Mouse (Mus musculus) liver, embryonic 13.5 days (tissue): Measurements from ENCODE around the gene Pfdn6. TPM values are rescaled to one million over a fixed set of nuclear protein-coding genes. Genes with fewer than 3 reads are reported as not detected.
A peak's percentile ranks its signal among the peaks of the same experiment; 100 is the strongest.

Experiments
- ATAC-seq: fragments of 200-750 bp; cut with Nextera tagmentation; 2 replicates; pipeline ENCODE4 v1.8.0; 2017; ENCODE audit warnings: low read depth, mild to moderate bottlenecking, moderate number of reproducible peaks, moderate library complexity
- DNase-seq: peaks from one replicate; pipeline ENCODE4 v3.0.0; 2022
- H3K27ac ChIP-seq: fragments of 300-500 bp; sonication (generic); 2 replicates; pipeline ENCODE4 v1.5.1; 2015; ENCODE audit warnings: moderate library complexity, mild to moderate bottlenecking, inconsistent platforms
- H3K27me3 ChIP-seq: fragments of 300-500 bp; sonication (generic); 2 replicates; pipeline ENCODE4 v1.6.1; 2015; ENCODE audit warnings: mild to moderate bottlenecking, inconsistent platforms
- H3K36me3 ChIP-seq: fragments of 300-500 bp; sonication (generic); 2 replicates; pipeline ENCODE4 v1.6.1; 2015; ENCODE audit warnings: mild to moderate bottlenecking, inconsistent platforms
- H3K4me1 ChIP-seq: fragments of 300-500 bp; sonication (generic); replicated peaks from 2 replicates; pipeline ENCODE4 v1.6.1; 2015; ENCODE audit warnings: inconsistent platforms
- H3K4me2 ChIP-seq: fragments of 300-500 bp; sonication (generic); 2 replicates; pipeline ENCODE4 v1.6.1; 2015; ENCODE audit warnings: inconsistent platforms, mild to moderate bottlenecking, moderate library complexity
- H3K4me3 ChIP-seq: fragments of 300-500 bp; sonication (generic); replicated peaks from 2 replicates; pipeline ENCODE4 v1.5.1; 2015; ENCODE audit warnings: mild to moderate bottlenecking, inconsistent platforms
- H3K9ac ChIP-seq: fragments of 300-500 bp; sonication (generic); 2 replicates; pipeline ENCODE4 v1.6.1; 2015; ENCODE audit warnings: mild to moderate bottlenecking, inconsistent platforms
- H3K9me3 ChIP-seq: fragments of 300-500 bp; sonication (generic); replicated peaks from 2 replicates; pipeline ENCODE4 v1.6.1; 2016; ENCODE audit warnings: inconsistent platforms
- WGBS: fragments of 180-500 bp; shearing (Covaris S2); methylation state at CpG from one replicate; pipeline ENCODE4 v1.1.7; 2015; ENCODE audit not compliant: insufficient replicate concordance; 5-methylcytosine and 5-hydroxymethylcytosine counted together
- polyA plus RNA-seq: library from polyadenylated mRNA; unstranded; fragments of >200 nt; fragmentation: Nextera tagmentation; extraction: Ambion mirVana; gene quantifications from 2 replicates; pipeline ENCODE4 v1.2.1, GENCODE M21; 2015

Gene Pfdn6
- polyA plus RNA-seq, 1 experiment from 2014 or later, result 153 TPM

GRCm38 (mm10) chr17:33968927-33969326 is 28.8 kb upstream of the Pfdn6 start:
- Histone ChIP-seq H3K4me2 (no peak overlapping the region), H3K9me3 (no peaks in the 10 kb centered on the region), H3K4me1 (peaks cover 12% of the 10 kb centered on the region), H3K9ac (no peak overlapping the region), H3K4me3 (no peak overlapping the region), H3K27ac (no peak overlapping the region), H3K36me3 (peaks cover 23% of the 10 kb centered on the region), H3K27me3 (no peaks in the 10 kb centered on the region)
- no peak for DNase-seq
- 21% methylated on average over 5 of the region's 5 CpGs for WGBS
- peak; percentile 55 for ATAC-seq

- 2% methylated on average over 9 of the region's 9 CpGs for WGBS
- no peak overlapping the region for H3K27ac ChIP-seq
- no peaks in the 10 kb centered on the region for H3K27me3 ChIP-seq
- H3K36me3 ChIP-seq, result peaks cover 28% of the 10 kb centered on the region
- DNase-seq, result peak; percentile 74
- no peak overlapping the region for H3K4me3 ChIP-seq
- no peak overlapping the region for H3K4me2 ChIP-seq
- no peak overlapping the region for H3K9ac ChIP-seq
- no peaks in the 10 kb centered on the region for H3K9me3 ChIP-seq
- H3K4me1 ChIP-seq, result peaks cover 8% of the 10 kb centered on the region
- ATAC-seq, result peak; percentile 68
Measured at GRCm38 (mm10) chr17:33968489-33968888, 28.3 kb upstream of the Pfdn6 start.

- DNase-seq (no peak), ATAC-seq (no peak)
- H3K27me3 ChIP-seq, result no peaks in the 10 kb centered on the region
- H3K4me2 ChIP-seq, result no peak overlapping the region
- H3K27ac ChIP-seq, result no peak overlapping the region
- H3K9me3 ChIP-seq, result no peaks in the 10 kb centered on the region
- WGBS, result 83% methylated on average over 16 of the region's 16 CpGs
- 0 out of 2 replicates have a peak, but pooled peaks cover 3% of the 10 kb centered on the region for H3K4me1 ChIP-seq
- H3K36me3 ChIP-seq, result peaks cover 53% of the 10 kb centered on the region
- no peak overlapping the region for H3K4me3 ChIP-seq
- H3K9ac ChIP-seq, result no peak overlapping the region
Measured at GRCm38 (mm10) chr17:33965846-33966550, 25.9 kb upstream of the Pfdn6 start.

- H3K9me3 ChIP-seq, result no peaks in the 10 kb centered on the region
- DNase-seq (no peak), ATAC-seq (no peak)
- H3K36me3 ChIP-seq, result peaks cover 60% of the 10 kb centered on the region
- WGBS, result 84% methylated on average over 17 of the region's 17 CpGs
- no peak overlapping the region for H3K4me2 ChIP-seq
- H3K9ac ChIP-seq, result no peak overlapping the region
- H3K27me3 ChIP-seq, result no peaks in the 10 kb centered on the region
- H3K4me1 ChIP-seq, result 0 out of 2 replicates have a peak, but pooled peaks cover 3% of the 10 kb centered on the region
- no peak overlapping the region for H3K4me3 ChIP-seq
- H3K27ac ChIP-seq, result no peak overlapping the region
Measured at GRCm38 (mm10) chr17:33965082-33965845, 25.1 kb upstream of the Pfdn6 start.

GRCm38 (mm10) chr17:33962876-33963275 is 22.7 kb upstream of the Pfdn6 start:
- H3K27ac ChIP-seq, result no peak overlapping the region
- no peak overlapping the region for H3K4me3 ChIP-seq
- peaks cover 84% of the 10 kb centered on the region for H3K36me3 ChIP-seq
- H3K27me3 ChIP-seq, result no peaks in the 10 kb centered on the region
- H3K4me1 ChIP-seq, result peaks cover 2% of the 10 kb centered on the region; the same call in 1 of the 2 replicates
- DNase-seq (no peak), ATAC-seq (no peak)
- H3K4me2 ChIP-seq, result no peak overlapping the region
- 78% methylated on average over 7 of the region's 7 CpGs for WGBS
- no peak overlapping the region for H3K9ac ChIP-seq
- no peaks in the 10 kb centered on the region for H3K9me3 ChIP-seq

- no peak overlapping the region for H3K9ac ChIP-seq
- DNase-seq (no peak), ATAC-seq (no peak)
- H3K27me3 ChIP-seq, result no peaks in the 10 kb centered on the region
- WGBS, result 78% methylated on average over 15 of the region's 15 CpGs
- no peak overlapping the region for H3K4me3 ChIP-seq
- no peak overlapping the region for H3K4me2 ChIP-seq
- H3K9me3 ChIP-seq, result no peaks in the 10 kb centered on the region
- no peak overlapping the region for H3K27ac ChIP-seq
- peaks cover 18% of the 10 kb centered on the region for H3K4me1 ChIP-seq
- H3K36me3 ChIP-seq, result peaks cover 68% of the 10 kb centered on the region
Measured at GRCm38 (mm10) chr17:33959948-33960347, 19.8 kb upstream of the Pfdn6 start.

GRCm38 (mm10) chr17:33959135-33959534 is 19.0 kb upstream of the Pfdn6 start:
- no peaks in the 10 kb centered on the region for H3K27me3 ChIP-seq
- no peak overlapping the region for H3K4me3 ChIP-seq
- no peak overlapping the region for H3K9ac ChIP-seq
- WGBS, result 90% methylated on average over 13 of the region's 13 CpGs
- ATAC-seq (no peak), DNase-seq (no peak)
- peaks cover 25% of the 10 kb centered on the region for H3K4me1 ChIP-seq
- H3K27ac ChIP-seq, result no peak overlapping the region
- H3K36me3 ChIP-seq, result peaks cover 71% of the 10 kb centered on the region
- H3K9me3 ChIP-seq, result no peaks in the 10 kb centered on the region
- H3K4me2 ChIP-seq, result no peak overlapping the region

- peaks cover 71% of the 10 kb centered on the region for H3K36me3 ChIP-seq
- ATAC-seq, result no peak
- WGBS, result 93% methylated on average over 11 of the region's 11 CpGs
Measured at GRCm38 (mm10) chr17:33958451-33958850, 18.3 kb upstream of the Pfdn6 start.

GRCm38 (mm10) chr17:33957493-33957892 is 17.4 kb upstream of the Pfdn6 start:
- H3K4me3 ChIP-seq, result 0 out of 2 replicates have a peak overlapping the region, but pooled peaks have one; percentile 2
- no peaks in the 10 kb centered on the region for H3K27me3 ChIP-seq
- 77% methylated on average over 6 of the region's 6 CpGs for WGBS
- DNase-seq (no peak), ATAC-seq (no peak)
- no peak overlapping the region for H3K27ac ChIP-seq
- H3K4me1 ChIP-seq, result peaks cover 42% of the 10 kb centered on the region
- peak overlapping the region; percentile 86 for H3K4me2 ChIP-seq
- H3K36me3 ChIP-seq, result peaks cover 71% of the 10 kb centered on the region
- H3K9ac ChIP-seq, result no peak overlapping the region
- H3K9me3 ChIP-seq, result no peaks in the 10 kb centered on the region

More at GRCm38 (mm10) chr17:33958451-33958850, 18.3 kb upstream of the Pfdn6 start:
- no peak overlapping the region for H3K4me3 ChIP-seq
- no peak overlapping the region for H3K4me2 ChIP-seq
- no peak overlapping the region for H3K27ac ChIP-seq
- no peaks in the 10 kb centered on the region for H3K27me3 ChIP-seq
- no peak for DNase-seq
- H3K9me3 ChIP-seq, result no peaks in the 10 kb centered on the region
- H3K9ac ChIP-seq, result no peak overlapping the region
- peaks cover 32% of the 10 kb centered on the region for H3K4me1 ChIP-seq

- peak overlapping the region; percentile 92 for H3K27ac ChIP-seq
- H3K4me3 ChIP-seq, result peak overlapping the region; percentile 97
- no peaks in the 10 kb centered on the region for H3K9me3 ChIP-seq
- ATAC-seq (no peak), DNase-seq (no peak)
- H3K36me3 ChIP-seq, result peaks cover 69% of the 10 kb centered on the region
- H3K27me3 ChIP-seq, result no peaks in the 10 kb centered on the region
- H3K4me2 ChIP-seq, result peak overlapping the region; percentile 86
- H3K9ac ChIP-seq, result peak overlapping the region; percentile 90
- peaks cover 53% of the 10 kb centered on the region for H3K4me1 ChIP-seq
- WGBS, result 3% methylated on average over 10 of the region's 10 CpGs
Measured at GRCm38 (mm10) chr17:33956336-33956735, 16.2 kb upstream of the Pfdn6 start.

- DNase-seq (peak; percentile 95), ATAC-seq (peak; percentile 80)
- no peaks in the 10 kb centered on the region for H3K27me3 ChIP-seq
- H3K27ac ChIP-seq, result peak within 1 kb of the TSS; percentile 92
- peaks cover 60% of the 10 kb centered on the region for H3K4me1 ChIP-seq
- peak within 1 kb of the TSS; percentile 96 for H3K4me2 ChIP-seq
- no peaks in the 10 kb centered on the region for H3K9me3 ChIP-seq
- H3K4me3 ChIP-seq, result peak within 1 kb of the TSS; percentile 97
- WGBS, result under 1% methylated on average over 50 of the region's 50 CpGs
- H3K36me3 ChIP-seq, result peaks cover 63% of the 10 kb centered on the region
- H3K9ac ChIP-seq, result peak within 1 kb of the TSS; percentile 97
Measured at GRCm38 (mm10) chr17:33955555-33956214, 15.5 kb upstream of the Pfdn6 start, which contains the start of the genes Vps52 and Rps18. Vps52 (plus strand) TSS chr17:33955812. Rps18 (minus strand) TSS chr17:33956001.
